Mouse (Mus musculus): ENCODE data around the gene Dcpp1. TPM values are rescaled to one million over a fixed set of nuclear protein-coding genes. Genes with fewer than 3 reads are reported as not detected.
"Not testable (repeated sequence)": the region's sequence is repeated elsewhere in the genome, so short reads cannot be mapped to it uniquely, and the experiment has no call there.

Gene Dcpp1
- polyA plus RNA-seq (2012; rRNA removed): not detected in 2 replicates

GRCm38 (mm10) chr17:23880576-23880975 lies at the start of gene Dcpp1, which contains the start of gene Dcpp2:
Gene Dcpp1 (plus strand): TSS chr17:23880876.
Gene Dcpp2 (plus strand): TSS chr17:23880880.
- WGBS: 36% methylated on average over 4 of the region's 4 CpGs
- DNase-seq; H3K4me1 ChIP-seq (ENCODE audit: control insufficient read depth, insufficient read depth, low read length); H3K4me3 ChIP-seq (replicated peaks; ENCODE audit: insufficient read depth, low read depth, low read length); H3K27me3 ChIP-seq (ENCODE audit: control insufficient read depth, insufficient read depth, low read length); H3K27ac ChIP-seq (ENCODE audit: insufficient read depth, low read length): not testable (repeated sequence)

GRCm38 (mm10) chr17:23831201-23831600 lies 49.5 kb upstream of the Dcpp1 start:
- no peak overlapping the region for H3K27ac ChIP-seq (ENCODE audit: insufficient read depth, low read length)
- no peaks in the 10 kb centered on the region for H3K4me1 ChIP-seq (ENCODE audit: control insufficient read depth, insufficient read depth, low read length)
- no peak overlapping the region for H3K4me3 ChIP-seq (replicated peaks; ENCODE audit: insufficient read depth, low read depth, low read length)
- TF ChIP-seq CTCF (IDR thresholded peaks at IDR 0.05; ENCODE audit: borderline replicate concordance, insufficient read depth, low read depth, low read length): no peak
- TF ChIP-seq POLR2A (IDR thresholded peaks at IDR 0.05; ENCODE audit: borderline replicate concordance, insufficient read depth, low read length): no peak
- no peak for DNase-seq
- no peaks in the 10 kb centered on the region for H3K27me3 ChIP-seq (ENCODE audit: control insufficient read depth, insufficient read depth, low read length)
- 89% methylated on average over 1 of the region's 1 CpGs for WGBS

GRCm38 (mm10) chr17:23836006-23836575 lies 44.6 kb upstream of the Dcpp1 start, which contains the start of gene Prss33:
Gene Prss33 (minus strand): TSS chr17:23836056.
- Histone ChIP-seq H3K4me3 (replicated peaks; ENCODE audit: insufficient read depth, low read depth, low read length) (no peak within 1 kb of the TSS), H3K27me3 (ENCODE audit: control insufficient read depth, insufficient read depth, low read length) (no peaks in the 10 kb centered on the region), H3K27ac (ENCODE audit: insufficient read depth, low read length) (no peak within 1 kb of the TSS), H3K4me1 (ENCODE audit: control insufficient read depth, insufficient read depth, low read length) (no peaks in the 10 kb centered on the region)
- TF ChIP-seq CTCF (IDR thresholded peaks at IDR 0.05; ENCODE audit: borderline replicate concordance, insufficient read depth, low read depth, low read length): no peak
- TF ChIP-seq POLR2A (IDR thresholded peaks at IDR 0.05; ENCODE audit: borderline replicate concordance, insufficient read depth, low read length): no peak
- 77% methylated on average over 8 of the region's 8 CpGs for WGBS
- no peak for DNase-seq

DNA sequence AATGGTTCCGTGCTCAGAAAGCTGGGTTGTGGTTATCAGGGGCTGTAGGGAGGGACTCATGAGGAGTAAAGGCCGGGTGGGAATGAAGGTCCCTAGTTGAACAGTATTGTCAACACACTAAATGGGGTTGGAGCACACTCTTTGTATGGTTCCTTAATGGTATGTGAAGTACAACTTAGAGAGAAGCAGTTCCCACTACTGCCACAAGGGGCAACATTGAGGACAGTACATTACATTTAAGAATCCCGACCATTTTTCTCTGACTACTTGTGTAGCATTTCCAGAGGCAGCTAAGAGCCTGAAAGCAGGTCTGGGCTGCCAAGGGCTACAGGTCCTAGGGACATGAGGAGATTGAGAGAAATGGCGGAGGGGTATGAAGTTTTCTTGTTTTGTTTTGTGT lies 39.5 kb upstream of the Dcpp1 start:
- peak; percentile 44 to 47 for DNase-seq
- H3K4me3 ChIP-seq (replicated peaks; ENCODE audit: insufficient read depth, low read depth, low read length): no peak overlapping the region
- H3K27me3 ChIP-seq (ENCODE audit: control insufficient read depth, insufficient read depth, low read length): no peaks in the 10 kb centered on the region
- no peak overlapping the region for H3K27ac ChIP-seq (ENCODE audit: insufficient read depth, low read length)
- WGBS: 29% methylated on average over 4 of the region's 4 CpGs
- H3K4me1 ChIP-seq (ENCODE audit: control insufficient read depth, insufficient read depth, low read length): no peaks in the 10 kb centered on the region
- no peak for TF ChIP-seq POLR2A (IDR thresholded peaks at IDR 0.05; ENCODE audit: borderline replicate concordance, insufficient read depth, low read length)
- peak; percentile 64 for TF ChIP-seq CTCF (IDR thresholded peaks at IDR 0.05; ENCODE audit: borderline replicate concordance, insufficient read depth, low read depth, low read length)

DNA sequence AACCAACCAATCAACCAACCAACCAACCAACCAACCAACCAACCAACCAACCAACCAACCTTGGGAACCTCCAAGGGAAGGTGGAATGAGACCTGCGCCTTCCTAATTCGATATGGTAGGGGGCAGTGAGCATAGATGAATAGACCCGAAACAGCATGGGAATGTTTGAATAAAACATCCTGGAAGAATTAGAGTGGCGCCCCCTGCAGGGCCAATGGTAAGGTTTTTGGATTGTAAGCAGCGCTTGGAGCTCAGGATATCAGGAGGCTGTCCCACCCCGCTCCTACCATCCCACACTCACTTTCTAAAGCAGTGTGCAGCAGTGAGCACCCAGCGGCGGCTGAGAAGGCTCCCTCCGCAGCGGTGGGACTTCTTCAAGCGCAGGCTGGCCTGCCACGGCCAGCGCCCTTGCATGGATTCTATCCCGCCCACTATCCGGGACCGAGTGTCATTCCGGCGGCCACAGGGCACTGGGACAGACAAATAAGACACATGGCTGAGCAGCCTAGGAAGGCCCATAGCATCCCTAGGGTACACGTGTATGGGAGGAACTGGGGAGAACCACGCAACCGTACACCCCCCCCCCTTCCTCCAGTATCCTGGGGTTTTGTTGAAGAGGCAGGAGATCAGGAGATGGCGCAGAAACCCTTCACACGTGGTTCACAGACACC lies 37.4 kb upstream of the Dcpp1 start:
- H3K27me3 ChIP-seq (ENCODE audit: control insufficient read depth, insufficient read depth, low read length): no peaks in the 10 kb centered on the region
- no peak for TF ChIP-seq POLR2A (IDR thresholded peaks at IDR 0.05; ENCODE audit: borderline replicate concordance, insufficient read depth, low read length)
- TF ChIP-seq CTCF (IDR thresholded peaks at IDR 0.05; ENCODE audit: borderline replicate concordance, insufficient read depth, low read depth, low read length): no peak
- WGBS: 45% methylated on average over 23 of the region's 23 CpGs
- DNase-seq: no peak
- no peaks in the 10 kb centered on the region for H3K4me1 ChIP-seq (ENCODE audit: control insufficient read depth, insufficient read depth, low read length)
- H3K4me3 ChIP-seq (replicated peaks; ENCODE audit: insufficient read depth, low read depth, low read length): no peak overlapping the region
- no peak overlapping the region for H3K27ac ChIP-seq (ENCODE audit: insufficient read depth, low read length)

DNA sequence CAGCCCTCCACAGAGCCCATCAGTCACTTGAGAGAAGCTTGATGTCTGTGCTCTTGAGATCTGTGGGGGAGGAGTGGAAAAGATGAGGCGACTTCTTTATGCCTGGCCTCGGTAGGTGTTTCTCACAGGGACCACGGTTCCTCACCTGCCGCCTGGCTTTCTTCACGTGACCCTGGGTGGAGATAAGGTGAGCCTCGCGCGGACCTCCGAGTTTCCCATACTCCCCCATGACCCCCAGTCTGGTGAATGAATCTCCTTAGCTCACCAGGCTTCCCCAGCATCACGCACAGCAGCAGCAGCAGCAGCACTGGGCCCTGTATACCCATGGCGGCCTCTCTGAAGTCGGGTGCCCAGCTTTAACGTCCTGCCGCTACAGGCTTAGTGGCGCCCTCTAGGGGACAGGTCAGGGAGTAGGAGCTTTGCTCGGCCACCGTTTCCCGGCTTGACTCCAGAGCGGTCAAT lies 36.8 kb upstream of the Dcpp1 start, which contains the start of the genes Prss32 and Prss41:
Gene Prss32 (plus strand): TSS at position 44 of the 462 bp plus-strand sequence.
Gene Prss41 (minus strand): TSS at position 361 of the 462 bp plus-strand sequence.
- WGBS: 18% methylated on average over 19 of the region's 19 CpGs

GRCm38 (mm10) chr17:23850028-23850427 lies 30.6 kb upstream of the Dcpp1 start:
- Histone ChIP-seq H3K27ac (ENCODE audit: insufficient read depth, low read length) (no peak overlapping the region), H3K27me3 (ENCODE audit: control insufficient read depth, insufficient read depth, low read length) (no peaks in the 10 kb centered on the region), H3K4me3 (replicated peaks; ENCODE audit: insufficient read depth, low read depth, low read length) (no peak overlapping the region), H3K4me1 (ENCODE audit: control insufficient read depth, insufficient read depth, low read length) (no peaks in the 10 kb centered on the region)
- DNase-seq: no peak
- TF ChIP-seq CTCF (IDR thresholded peaks at IDR 0.05; ENCODE audit: borderline replicate concordance, insufficient read depth, low read depth, low read length) (no peak), POLR2A (IDR thresholded peaks at IDR 0.05; ENCODE audit: borderline replicate concordance, insufficient read depth, low read length) (no peak)
- 66% methylated on average over 2 of the region's 2 CpGs for WGBS

More for the DNA sequence above, 36.8 kb upstream of the Dcpp1 start, which contains the start of the genes Prss32 and Prss41:
- no peaks in the 10 kb centered on the region for H3K27me3 ChIP-seq (ENCODE audit: control insufficient read depth, insufficient read depth, low read length)
- peak; percentile 61 to 67 for DNase-seq
- no peak within 1 kb of the TSS for H3K27ac ChIP-seq (ENCODE audit: insufficient read depth, low read length)
- H3K4me1 ChIP-seq (ENCODE audit: control insufficient read depth, insufficient read depth, low read length): no peaks in the 10 kb centered on the region
- H3K4me3 ChIP-seq (replicated peaks; ENCODE audit: insufficient read depth, low read depth, low read length): peak within 1 kb of the TSS; percentile 9
- TF ChIP-seq CTCF (IDR thresholded peaks at IDR 0.05; ENCODE audit: borderline replicate concordance, insufficient read depth, low read depth, low read length) (peak; percentile 60; the same call in 1 of the 2 replicates), POLR2A (IDR thresholded peaks at IDR 0.05; ENCODE audit: borderline replicate concordance, insufficient read depth, low read length) (no peak)

Data from cerebellum, adult 2 months (tissue).